Mouse (Mus musculus) testis, adult 2 months (tissue): ENCODE data around the gene Oscar. TPM values are rescaled to one million over a fixed set of nuclear protein-coding genes. Genes with fewer than 3 reads are reported as not detected.
"Not testable (repeated sequence)": the region's sequence is repeated elsewhere in the genome, so short reads cannot be mapped to it uniquely, and the experiment has no call there.

Experiments
- H3K27ac ChIP-seq: fragments of 200-500 bp; 2 replicates; pipeline ENCODE4 v1.5.1; 2012; ENCODE audit warnings: low read depth, low read length; ENCODE audit not compliant: control insufficient read depth, insufficient read depth
- H3K27me3 ChIP-seq: fragments of 200-500 bp; 2 replicates; pipeline ENCODE4 v1.6.1; 2012; ENCODE audit warnings: mild to moderate bottlenecking, low read length, moderate library complexity; ENCODE audit not compliant: control insufficient read depth, insufficient read depth
- H3K36me3 ChIP-seq: fragments of 200-500 bp; 2 replicates; pipeline ENCODE4 v1.6.1; 2012; ENCODE audit warnings: mild to moderate bottlenecking, low read length; ENCODE audit not compliant: control insufficient read depth, insufficient read depth
- H3K4me1 ChIP-seq: fragments of 200-500 bp; 2 replicates; pipeline ENCODE4 v1.6.1; 2012; ENCODE audit warnings: low read length; ENCODE audit not compliant: control insufficient read depth, insufficient read depth
- H3K4me3 ChIP-seq: fragments of 200-500 bp; 2 replicates; pipeline ENCODE4 v1.5.1; 2012; ENCODE audit warnings: low read depth, mild to moderate bottlenecking, low read length, moderate library complexity, mixed read lengths; ENCODE audit not compliant: control insufficient read depth
- CTCF ChIP-seq: fragments of 200-500 bp; IDR thresholded peaks from 2 replicates; pipeline ENCODE4 v1.5.1; 2012; ENCODE audit warnings: low read depth, mild to moderate bottlenecking, inconsistent platforms, low read length, moderate library complexity; ENCODE audit not compliant: control insufficient read depth, insufficient read depth, insufficient replicate concordance
- POLR2A ChIP-seq: fragments of 200-500 bp; IDR thresholded peaks from 2 replicates; pipeline ENCODE4 v1.6.1; 2012; ENCODE audit warnings: low read depth, mild to moderate bottlenecking, inconsistent platforms, low read length, moderate library complexity; ENCODE audit not compliant: control insufficient read depth
- polyA plus RNA-seq: library from polyadenylated mRNA; depleted of rRNA; stranded (reverse); fragments of >200 nt; gene quantifications from 2 replicates; pipeline ENCODE4 v1.2.3, GENCODE M21; 2012; rRNA removed

Oscar gene
- polyA plus RNA-seq, 1 experiment: 3.2 TPM

GRCm38 (mm10) chr7:3576354-3577124 lies 39.4 kb downstream of the Oscar start:
- H3K27me3 ChIP-seq: no peaks in the 10 kb centered on the region
- TF ChIP-seq POLR2A: no peak
- no peak for TF ChIP-seq CTCF
- H3K27ac ChIP-seq: no peak overlapping the region
- H3K4me3 ChIP-seq: no peak overlapping the region
- no peaks in the 10 kb centered on the region; the same call in 1 of the 2 replicates for H3K4me1 ChIP-seq
- H3K36me3 ChIP-seq: no peaks in the 10 kb centered on the region

- Histone ChIP-seq H3K27ac (no peak overlapping the region), H3K4me3 (no peak overlapping the region), H3K4me1 (no peaks in the 10 kb centered on the region; the same call in 1 of the 2 replicates), H3K27me3 (no peaks in the 10 kb centered on the region), H3K36me3 (no peaks in the 10 kb centered on the region)
- TF ChIP-seq POLR2A (no peak), CTCF (no peak; the same call in 1 of the 2 replicates)
Observed at GRCm38 (mm10) chr7:3574216-3574615, 41.7 kb downstream of the Oscar start.

GRCm38 (mm10) chr7:3571847-3572246 lies 44.1 kb downstream of the Oscar start:
- Histone ChIP-seq H3K4me3 (no peak overlapping the region), H3K27me3 (no peaks in the 10 kb centered on the region), H3K27ac (no peak overlapping the region), H3K36me3 (no peaks in the 10 kb centered on the region), H3K4me1 (no peaks in the 10 kb centered on the region; the same call in 1 of the 2 replicates)
- no peak for TF ChIP-seq CTCF

- not testable (repeated sequence) for H3K27me3 ChIP-seq, H3K36me3 ChIP-seq, H3K27ac ChIP-seq, H3K4me1 ChIP-seq, H3K4me3 ChIP-seq
Observed at GRCm38 (mm10) chr7:3570580-3570979, 45.4 kb downstream of the Oscar start.

GRCm38 (mm10) chr7:3569725-3570124 lies 46.2 kb downstream of the Oscar start:
- Histone ChIP-seq H3K4me3 (no peak overlapping the region), H3K36me3 (no peaks in the 10 kb centered on the region), H3K27ac (no peak overlapping the region), H3K4me1 (no peaks in the 10 kb centered on the region; the same call in 1 of the 2 replicates), H3K27me3 (no peaks in the 10 kb centered on the region)
- TF ChIP-seq POLR2A: no peak
- no peak for TF ChIP-seq CTCF

- Histone ChIP-seq H3K27me3 (no peaks in the 10 kb centered on the region), H3K36me3 (no peaks in the 10 kb centered on the region), H3K27ac (no peak overlapping the region), H3K4me3 (no peak overlapping the region), H3K4me1 (no peaks in the 10 kb centered on the region)
- no peak for TF ChIP-seq CTCF
- no peak for TF ChIP-seq POLR2A
Observed at GRCm38 (mm10) chr7:3567336-3567735, 48.6 kb downstream of the Oscar start.

Other genes starting within 250 kb of the Oscar start
- 10.9 and 13.1 TPM in 2 replicates for gene Cacng8, start 225.5 kb downstream of the Oscar start, polyA plus RNA-seq
- 0.05 and 0.11 TPM in 2 replicates for gene Cacng6, start 192.0 kb downstream of the Oscar start, polyA plus RNA-seq
- 0.84 and 1.3 TPM in 2 replicates for gene Tarm1, start 113.5 kb downstream of the Oscar start, polyA plus RNA-seq
- gene Ndufa3, start 1.2 kb upstream of the Oscar start, polyA plus RNA-seq: 99.6 and 122 TPM in 2 replicates
- gene Tfpt, start 13.8 kb upstream of the Oscar start, polyA plus RNA-seq: 17.2 and 18.1 TPM in 2 replicates
- 24.8 and 26.4 TPM in 2 replicates for gene Prpf31, start 13.8 kb upstream of the Oscar start, polyA plus RNA-seq
- gene Cnot3, start 29.1 kb upstream of the Oscar start, polyA plus RNA-seq: 26.3 and 27.1 TPM in 2 replicates
- 5.2 and 5.7 TPM in 2 replicates for gene Leng1, start 49.7 kb upstream of the Oscar start, polyA plus RNA-seq
- 2.9 and 5.1 TPM in 2 replicates for gene Tmc4, start 61.4 kb upstream of the Oscar start, polyA plus RNA-seq
- 14.0 and 14.6 TPM in 2 replicates for gene Tsen34, start 76.7 kb upstream of the Oscar start, polyA plus RNA-seq
- 12.5 and 14.9 TPM in 2 replicates for gene Mboat7, start 77.4 kb upstream of the Oscar start, polyA plus RNA-seq
- 408 and 458 TPM in 2 replicates for gene Rps9, start 87.8 kb upstream of the Oscar start, polyA plus RNA-seq
- 0.51 and 0.79 TPM in 2 replicates for gene Pirb, start 104.2 kb upstream of the Oscar start, polyA plus RNA-seq
- gene Gm15448, start 209.5 kb upstream of the Oscar start, polyA plus RNA-seq: not detected in 2 replicates
- 0.09 and 0.12 TPM in 2 replicates for gene Pira2, start 228.9 kb upstream of the Oscar start, polyA plus RNA-seq